Mouse (Mus musculus) gonadal fat pad, adult 2 months (tissue): ENCODE measurements at regions not wholly inside any gene's neighbourhood (a gene's known extent, or its start where the extent isn't known, plus 50 kb on each side); places are given as distances from the start of the nearest gene placed in this dataset.

Experiments used
- DNase-seq: peaks from one replicate; pipeline ENCODE4 v3.0.0-alpha.2; 2012; ENCODE audit warnings: low read depth

DNA sequence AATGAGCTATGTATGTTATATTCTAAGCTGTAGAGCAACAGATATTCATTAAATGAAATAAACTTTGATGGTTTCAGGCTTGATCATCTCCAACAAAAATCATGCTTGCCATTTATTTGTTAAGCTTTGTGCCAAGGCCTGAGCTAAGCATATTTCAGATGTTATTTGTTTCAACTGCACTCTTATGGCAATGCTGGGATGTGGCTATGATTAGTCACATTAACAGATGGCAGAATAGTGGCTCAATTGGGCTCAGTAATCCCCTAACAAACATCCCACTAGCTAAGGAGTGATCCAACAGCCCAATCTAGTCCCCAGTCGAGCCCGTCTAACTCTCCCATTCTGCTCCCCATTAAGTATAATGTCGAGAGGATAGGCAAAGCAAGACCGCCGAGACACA lies 332.1 kb upstream of the Arid1b start:
- no peak for DNase-seq

GRCm38 (mm10) chr17:4668511-4668910 lies 325.6 kb upstream of the Arid1b start:
- DNase-seq = no peak

DNA sequence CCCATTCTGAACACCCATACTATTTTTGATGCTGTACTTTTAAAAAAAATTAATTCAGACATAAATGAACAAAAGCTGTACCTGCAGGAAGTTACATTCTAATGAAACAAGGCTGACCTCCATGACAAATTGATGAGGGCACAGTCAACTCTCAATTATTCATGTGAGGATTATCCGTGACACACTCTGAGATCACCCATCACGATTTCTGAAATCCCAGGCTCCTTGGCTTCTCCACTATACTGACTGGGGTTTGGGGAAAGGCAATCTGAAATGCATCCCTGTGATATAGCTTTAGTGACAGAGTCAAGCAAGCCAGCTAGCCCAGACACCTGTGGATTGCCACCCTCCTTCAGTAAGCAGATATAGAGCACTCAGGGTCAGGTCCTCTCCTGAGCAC lies 320.9 kb upstream of the Arid1b start:
- DNase-seq = no peak

GRCm38 (mm10) chr17:4706421-4706820 lies 287.7 kb upstream of the Arid1b start:
- DNase-seq = no peak

DNA sequence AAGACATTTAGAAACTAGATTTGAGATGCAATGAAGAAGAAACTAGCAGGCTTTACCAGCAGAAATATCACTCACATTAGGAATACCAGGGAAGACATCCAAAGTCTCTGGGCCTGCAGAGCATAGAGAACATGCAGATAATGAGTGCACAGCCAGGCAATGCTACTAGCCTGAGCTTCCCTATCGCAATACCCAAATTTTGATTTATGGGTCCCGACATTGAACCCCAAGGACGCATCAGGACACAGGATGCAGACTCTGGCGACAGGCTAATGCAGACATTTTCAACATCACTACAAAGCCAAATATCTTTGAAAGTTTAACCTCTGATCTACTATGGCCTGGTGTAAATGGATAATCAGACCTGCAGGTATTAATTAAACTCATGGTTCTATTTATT lies 273.1 kb upstream of the Arid1b start:
- no peak for DNase-seq

GRCm38 (mm10) chr17:4724031-4724430 lies 270.1 kb upstream of the Arid1b start:
- no peak for DNase-seq

- no peak for DNase-seq
Measured at GRCm38 (mm10) chr17:4726331-4726741, 267.8 kb upstream of the Arid1b start.

- DNase-seq = no peak
Measured at GRCm38 (mm10) chr17:4734412-4734881, 259.7 kb upstream of the Arid1b start.

DNA sequence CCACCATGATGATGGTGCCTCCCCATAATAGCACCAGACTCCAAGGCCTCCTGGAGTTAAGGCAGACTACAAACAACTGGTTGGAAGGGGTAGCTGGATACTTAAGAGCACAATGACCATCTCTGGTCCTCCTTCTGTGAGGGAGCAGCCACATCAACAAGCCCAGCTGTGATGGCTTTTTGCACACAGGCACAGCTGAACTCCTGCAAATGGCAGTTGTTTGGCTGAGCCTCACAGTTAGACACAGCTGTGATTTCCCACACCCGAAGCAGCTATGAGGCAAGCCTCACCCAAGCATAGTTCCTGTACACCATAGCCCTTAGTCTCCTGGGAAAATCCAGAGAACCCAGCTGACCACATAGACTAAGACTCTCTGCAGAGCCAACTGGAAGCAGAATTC lies 258.9 kb upstream of the Arid1b start:
- no peak for DNase-seq

- DNase-seq = no peak
Measured at GRCm38 (mm10) chr17:4736689-4737088, 257.4 kb upstream of the Arid1b start.

DNA sequence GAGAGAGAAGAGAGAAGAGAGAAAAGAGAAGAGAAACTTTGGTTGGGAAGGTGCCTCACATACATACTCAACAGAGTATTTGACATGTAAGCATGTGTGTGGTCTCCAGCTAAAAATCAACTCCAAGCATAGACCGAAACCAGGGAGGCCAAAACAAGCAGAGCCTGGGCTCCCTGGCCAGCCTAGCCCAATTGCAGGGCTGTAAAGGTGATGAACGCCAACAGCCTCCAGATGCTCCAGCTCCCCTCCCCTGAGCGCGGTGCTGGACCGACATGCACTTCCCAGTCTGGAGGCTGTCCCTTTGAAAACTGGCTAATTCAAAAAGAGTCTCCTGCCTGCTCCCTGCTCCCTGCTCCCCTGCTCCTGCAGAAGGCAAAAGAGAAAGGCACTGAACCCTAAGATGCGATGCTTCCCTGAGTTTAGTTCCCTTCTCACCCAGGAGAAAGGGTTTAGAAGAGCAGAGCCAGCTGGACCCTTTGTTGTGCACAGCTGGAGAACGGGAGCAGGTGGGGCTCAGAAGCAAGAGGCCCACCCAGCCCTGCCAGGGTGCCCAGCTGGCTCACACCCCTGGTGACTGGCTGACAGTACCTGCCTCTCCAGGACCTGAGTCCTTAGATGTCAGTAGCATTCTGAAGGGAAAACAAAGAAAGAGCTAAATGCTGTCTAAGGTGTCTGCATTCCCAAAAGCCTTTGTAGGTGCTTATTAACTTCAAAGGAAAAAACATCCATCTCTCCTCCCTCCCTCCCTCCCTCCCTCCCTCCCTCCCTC lies 255.2 kb upstream of the Arid1b start:
- no peak for DNase-seq

DNA sequence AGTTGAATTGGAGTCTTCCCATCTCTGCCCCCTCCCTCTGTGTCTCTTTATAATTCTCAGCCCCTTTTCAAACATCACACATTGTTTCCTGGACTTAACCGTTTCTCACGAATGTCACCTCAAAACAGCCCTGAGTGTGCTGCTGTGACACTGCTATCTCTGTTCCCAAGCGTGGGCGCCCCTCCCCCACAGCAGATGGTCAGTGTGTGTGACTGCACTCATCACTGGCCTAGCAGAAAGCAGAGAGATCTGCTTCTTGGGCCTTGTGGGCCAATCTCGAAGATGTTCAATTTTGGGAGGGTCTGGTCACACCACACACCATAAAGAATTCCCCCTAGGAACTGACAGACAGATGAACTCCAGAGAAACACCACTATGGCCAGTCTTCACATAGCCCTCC lies 253.3 kb upstream of the Arid1b start:
- no peak for DNase-seq

GRCm38 (mm10) chr17:4742314-4742713 lies 251.8 kb upstream of the Arid1b start:
- no peak for DNase-seq

- no peak for DNase-seq
Measured at GRCm38 (mm10) chr17:4762956-4763355, 231.2 kb upstream of the Arid1b start.

GRCm38 (mm10) chr17:4765723-4766122 lies 228.4 kb upstream of the Arid1b start:
- DNase-seq = no peak

DNA sequence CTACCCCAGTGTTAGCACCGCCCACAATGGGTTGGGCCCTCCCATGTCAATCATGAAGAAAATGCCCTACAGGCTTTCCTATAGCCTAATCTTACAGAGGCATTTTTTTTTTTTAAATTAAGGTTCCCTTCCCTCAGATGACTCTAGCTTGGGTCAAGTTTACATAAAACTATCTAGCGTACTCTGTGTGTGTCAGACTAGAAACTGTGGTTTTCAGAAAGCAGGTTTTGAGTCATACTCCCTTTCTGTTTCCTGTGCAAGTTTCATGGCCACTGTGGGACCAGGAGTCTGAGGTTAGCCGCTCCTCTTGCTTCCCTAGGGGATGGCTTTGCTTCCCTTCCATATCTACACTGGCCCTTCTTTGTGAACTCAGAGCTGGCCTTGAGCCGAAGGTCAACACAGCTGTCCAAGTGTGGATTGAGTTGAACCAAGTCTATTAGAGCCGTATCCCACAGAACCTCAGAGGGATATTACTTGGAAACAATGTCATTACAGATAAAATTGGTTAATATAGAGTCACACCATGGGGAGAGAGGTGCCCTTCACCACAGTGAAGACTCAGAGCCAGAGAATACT lies 226.1 kb upstream of the Arid1b start:
- DNase-seq = no peak

DNA sequence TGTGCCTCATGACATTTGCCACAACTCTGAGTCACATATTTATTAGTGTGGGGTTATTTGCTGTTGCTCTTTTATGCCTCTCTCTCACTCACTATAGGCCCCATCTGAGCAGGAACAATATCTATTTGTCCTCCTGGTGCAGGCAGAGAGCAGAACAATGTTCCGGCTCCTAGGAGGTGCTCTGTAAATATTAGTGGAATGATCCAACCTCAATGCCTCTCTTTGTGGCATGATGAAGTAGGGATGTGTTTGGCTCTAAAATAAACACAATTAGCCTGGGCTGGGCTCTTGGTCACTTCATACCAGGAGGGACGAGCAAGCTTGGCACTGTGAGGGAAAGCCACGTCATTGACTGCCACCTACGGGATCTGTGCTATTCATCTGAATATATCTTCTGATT lies 224.8 kb upstream of the Arid1b start:
- DNase-seq = no peak

DNA sequence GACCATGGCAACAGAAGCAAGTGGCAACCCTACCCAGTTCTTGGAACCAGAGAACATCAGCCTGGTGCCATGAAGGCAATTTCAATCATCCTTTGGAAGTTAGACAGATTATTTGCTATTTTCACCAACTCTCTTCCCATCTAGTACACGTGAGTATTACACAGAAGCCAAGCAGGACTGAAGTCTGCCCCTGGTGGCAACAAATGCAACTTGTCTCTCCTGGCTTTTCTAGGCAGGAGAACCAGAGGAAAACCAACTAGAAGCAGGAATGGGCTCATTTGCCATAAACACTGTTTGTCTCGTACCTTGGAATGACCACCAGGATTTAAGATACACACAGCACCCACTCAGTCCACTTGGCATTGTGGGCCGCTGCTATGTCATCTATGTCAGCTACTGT lies 224.1 kb upstream of the Arid1b start:
- no peak for DNase-seq

DNA sequence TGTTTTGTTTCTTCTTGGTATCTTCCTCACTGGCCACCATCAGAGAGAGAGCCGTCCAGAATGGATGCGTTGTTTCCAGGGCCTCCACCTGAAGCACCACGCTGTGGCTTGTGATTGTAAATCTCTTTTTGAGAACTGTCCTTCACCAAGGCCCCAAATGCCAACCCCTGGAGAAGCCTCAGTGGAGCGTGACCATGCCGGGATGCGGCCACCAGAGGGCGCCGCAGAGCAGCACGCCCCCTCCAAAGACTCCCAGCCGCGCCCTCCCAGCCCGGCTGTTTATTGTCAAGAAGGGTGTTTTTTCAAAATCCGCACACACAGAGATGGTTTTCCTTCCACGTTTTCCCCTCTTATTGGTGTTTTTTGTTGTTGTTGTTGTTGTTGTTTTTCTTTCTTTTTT lies 216.0 kb upstream of the Arid1b start:
- DNase-seq = no peak

GRCm38 (mm10) chr17:4779017-4779416 lies 215.1 kb upstream of the Arid1b start:
- no peak for DNase-seq

DNA sequence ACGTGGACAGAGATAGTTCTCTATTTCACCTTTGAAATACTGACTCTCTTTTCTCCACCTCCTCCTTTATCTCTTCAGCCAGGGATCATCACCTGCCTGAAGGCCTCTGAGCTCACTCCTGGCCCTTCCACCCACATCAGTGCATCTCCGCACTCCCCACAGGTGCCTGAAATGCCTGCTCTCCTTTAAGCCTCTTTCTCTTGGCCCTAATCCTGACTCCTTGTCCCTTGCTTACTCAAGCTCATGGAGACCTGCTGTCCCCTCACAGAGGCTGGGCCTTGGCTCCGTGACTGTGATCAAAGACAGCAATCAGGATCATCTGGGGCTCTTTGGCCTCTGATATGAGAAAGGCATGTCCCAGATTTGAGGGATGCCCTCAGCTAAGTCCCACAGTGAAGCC lies 212.5 kb upstream of the Arid1b start:
- no peak for DNase-seq

DNA sequence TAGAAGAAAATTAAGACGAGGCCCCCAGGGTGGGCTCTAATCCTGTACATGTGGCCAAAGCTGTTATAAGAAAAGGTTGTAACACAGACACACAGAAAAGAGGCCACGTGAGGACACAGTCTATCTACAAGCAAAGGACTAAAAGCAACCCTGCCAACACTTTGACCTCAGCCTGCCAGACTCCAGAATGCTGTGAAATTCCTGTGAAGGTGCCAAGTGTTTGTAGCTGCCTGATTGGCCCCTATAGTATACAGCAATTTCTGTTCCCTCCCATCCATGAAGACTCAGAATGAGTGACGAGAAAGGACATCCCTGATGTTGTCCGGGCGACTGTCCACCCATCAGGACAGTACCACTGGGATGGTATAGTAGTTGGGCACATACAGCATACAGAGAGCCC lies 209.8 kb upstream of the Arid1b start:
- no peak for DNase-seq

DNA sequence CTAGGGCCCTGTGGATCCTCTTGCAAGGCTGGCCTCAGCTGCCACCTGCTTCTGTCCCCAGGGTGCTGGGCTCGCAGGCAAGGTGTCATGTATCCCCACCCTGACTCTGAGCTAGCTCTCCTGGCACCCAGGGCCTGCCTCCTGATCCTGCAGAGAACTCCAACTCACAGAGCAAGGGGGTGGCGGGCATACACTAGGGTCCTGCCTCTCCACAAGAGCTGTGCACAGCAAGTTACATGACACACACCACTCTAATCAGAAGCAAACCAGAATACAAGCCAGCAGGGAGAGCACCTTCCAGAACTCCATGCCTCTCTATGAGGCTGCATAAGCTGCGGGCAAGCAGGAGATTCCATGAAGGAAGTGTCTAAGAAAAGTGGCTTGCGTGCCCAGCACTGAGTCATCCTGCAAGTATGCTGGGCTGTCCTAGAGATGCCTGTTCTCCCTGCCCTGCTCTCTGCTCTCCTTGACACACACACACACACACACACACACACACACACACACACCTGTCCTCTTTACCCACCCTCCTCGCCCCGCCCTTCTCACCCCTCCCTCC lies 208.8 kb upstream of the Arid1b start:
- DNase-seq = no peak
